Mouse (Mus musculus) myocyte (in vitro differentiated cells): ENCODE results near the gene Dph2. TPM values are rescaled to one million over a fixed set of nuclear protein-coding genes. Genes with fewer than 3 reads are reported as not detected.
A peak's percentile ranks its signal among the peaks of the same experiment; 100 is the strongest.

Experiments
- H3K27me3 ChIP-seq: one replicate; pipeline ENCODE4 v1.6.1; 2011; ENCODE audit not compliant: control insufficient read depth, insufficient read depth, insufficient read length
- H3K36me3 ChIP-seq: one replicate; pipeline ENCODE4 v1.6.1; 2011; ENCODE audit not compliant: control insufficient read depth, insufficient read depth
- H3K4me2 ChIP-seq: one replicate; pipeline ENCODE4 v1.6.1; 2011; ENCODE audit warnings: low read depth, control low read depth
- H3K4me3 ChIP-seq: one replicate; pipeline ENCODE4 v1.5.1; 2011; ENCODE audit warnings: mild to moderate bottlenecking, control low read depth, moderate library complexity
- H3K79me2 ChIP-seq: one replicate; pipeline ENCODE4 v1.6.1; 2011; ENCODE audit not compliant: control insufficient read depth, insufficient read depth
- H3ac ChIP-seq: one replicate; pipeline ENCODE4 v1.6.1; 2011; ENCODE audit not compliant: control insufficient read depth, insufficient read length
- CEBPB ChIP-seq: IDR thresholded peaks from 2 replicates; pipeline ENCODE4 v1.6.1; 2011; ENCODE audit warnings: mild to moderate bottlenecking, moderate library complexity; ENCODE audit not compliant: poor library complexity, insufficient read depth, severe bottlenecking
- E2F4 ChIP-seq: IDR thresholded peaks from one replicate; pipeline ENCODE4 v1.6.1; 2011; ENCODE audit warnings: mild to moderate bottlenecking, control low read depth, moderate library complexity; ENCODE audit not compliant: insufficient read depth
- MAX ChIP-seq: IDR thresholded peaks from one replicate; pipeline ENCODE4 v1.6.1; 2011; ENCODE audit warnings: low read depth, mild to moderate bottlenecking, control low read depth
- MYOD1 ChIP-seq, 3 experiments: IDR thresholded peaks; one replicate each; pipeline ENCODE4 v1.6.1; 2011; ENCODE audit warnings: control low read depth in 2 of 3, low read depth in 2 of 3, mild to moderate bottlenecking in 2 of 3, moderate library complexity in 1 of 3; ENCODE audit not compliant: insufficient read length in 2 of 3, control insufficient read depth in 1 of 3
- MYOG ChIP-seq, 3 experiments: IDR thresholded peaks; one replicate each; pipeline ENCODE4 v1.6.1; 2011; ENCODE audit warnings: control low read depth in 2 of 3, low read depth in 2 of 3, mild to moderate bottlenecking in 2 of 3; ENCODE audit not compliant: insufficient read length in 2 of 3, control insufficient read depth in 1 of 3, insufficient read depth in 1 of 3
- POLR2A ChIP-seq: IDR thresholded peaks from one replicate; pipeline ENCODE4 v1.6.1; 2011; ENCODE audit warnings: low read depth, mild to moderate bottlenecking, control low read depth, moderate library complexity; ENCODE audit not compliant: insufficient read length
- POLR2AphosphoS2 ChIP-seq: IDR thresholded peaks from one replicate; pipeline ENCODE4 v1.6.1; 2011; ENCODE audit warnings: low read depth, control low read depth; ENCODE audit not compliant: insufficient read length
- REST ChIP-seq: IDR thresholded peaks from one replicate; pipeline ENCODE4 v1.6.1; 2011; ENCODE audit warnings: mild to moderate bottlenecking, control low read depth, moderate library complexity; ENCODE audit not compliant: insufficient read depth, insufficient read length
- SRF ChIP-seq: IDR thresholded peaks from one replicate; pipeline ENCODE4 v1.6.1; 2011; ENCODE audit warnings: low read depth; ENCODE audit not compliant: control insufficient read depth, insufficient read length
- TCF12 ChIP-seq: IDR thresholded peaks from one replicate; pipeline ENCODE4 v1.6.1; 2011; ENCODE audit warnings: mild to moderate bottlenecking, control low read depth; ENCODE audit not compliant: poor library complexity, insufficient read depth, severe bottlenecking
- TCF3 ChIP-seq: IDR thresholded peaks from one replicate; pipeline ENCODE4 v1.6.1; 2011; ENCODE audit warnings: low read depth, control low read depth; ENCODE audit not compliant: insufficient read length
- USF1 ChIP-seq: IDR thresholded peaks from one replicate; pipeline ENCODE4 v1.6.1; 2011; ENCODE audit warnings: low read depth, mild to moderate bottlenecking, control low read depth, moderate library complexity
- polyA plus RNA-seq: library from polyadenylated mRNA; unstranded; fragments of >200 nt; fragmentation: generic; extraction: Trizol; gene quantifications from one replicate; pipeline ENCODE4 v1.2.1, GENCODE M21; 2012; ENCODE audit warnings: missing spikeins

Gene Dph2
- polyA plus RNA-seq, 1 experiment, result 8.5 TPM

- TF ChIP-seq TCF3 (peak; percentile 43), E2F4 (peak; percentile 9), POLR2AphosphoS2 (peak; percentile 96), REST (no peak), POLR2A (peak; percentile 97), SRF (peak; percentile 17), MYOG (IDR thresholded peaks at IDR 0.05; ENCODE audit: control insufficient read depth in 1 of 3, insufficient read depth in 1 of 3, insufficient read length in 2 of 3, low read depth in 2 of 3) (peak in 2 of 3 experiments; percentile 65 to 71), MAX (no peak), CEBPB (no peak), USF1 (peak; percentile 99), MYOD1 (IDR thresholded peaks at IDR 0.05; ENCODE audit: control insufficient read depth in 1 of 3, insufficient read length in 2 of 3, low read depth in 2 of 3) (peak in 2 of 3 experiments; percentile 32 to 77), TCF12 (no peak)
These were observed 4.7 kb downstream of the Dph2 start, which contains the start of gene Atp6v0b for GRCm38 (mm10) chr4:117887133-117887532. Atp6v0b (minus strand) TSS chr4:117887333.

DNA sequence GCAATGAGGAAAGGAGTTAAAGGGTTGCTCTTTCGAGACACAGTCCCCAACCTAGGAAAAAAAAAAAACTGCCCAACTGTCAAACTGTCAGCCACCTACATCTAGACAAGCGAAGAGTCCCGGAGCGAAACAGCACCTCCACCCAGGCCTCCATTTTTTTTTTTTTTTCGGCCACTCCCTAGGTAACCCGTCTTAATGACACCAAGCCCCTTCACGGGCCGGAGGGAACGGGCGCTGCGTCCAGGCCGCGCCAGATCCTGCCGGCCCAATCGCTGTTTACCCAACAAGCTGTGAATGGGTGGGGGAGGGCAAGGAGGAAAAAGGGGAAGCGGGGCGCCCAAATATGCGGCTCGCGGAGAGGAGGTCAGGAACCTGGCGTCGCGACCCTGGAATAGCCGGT is 5.2 kb downstream of the Dph2 start:
- Histone ChIP-seq H3K4me3 (peak overlapping the region; percentile 66), H3K4me2 (peak overlapping the region; percentile 85), H3K79me2 (peaks cover 24% of the 10 kb centered on the region), H3K27me3 (no peaks in the 10 kb centered on the region), H3K36me3 (peaks cover 6% of the 10 kb centered on the region), H3ac (peak overlapping the region; percentile 60)
- TF ChIP-seq CEBPB (no peak), MYOG (IDR thresholded peaks at IDR 0.05; ENCODE audit: control insufficient read depth in 1 of 3, insufficient read depth in 1 of 3, insufficient read length in 2 of 3, low read depth in 2 of 3) (no peak), MAX (no peak), E2F4 (no peak), POLR2A (no peak), REST (no peak), POLR2AphosphoS2 (no peak), MYOD1 (IDR thresholded peaks at IDR 0.05; ENCODE audit: control insufficient read depth in 1 of 3, insufficient read length in 2 of 3, low read depth in 2 of 3) (no peak), TCF12 (no peak), TCF3 (no peak)

More at GRCm38 (mm10) chr4:117887133-117887532, 4.7 kb downstream of the Dph2 start, which contains the start of gene Atp6v0b:
- peak within 1 kb of the TSS; percentile 96 for H3K4me2 ChIP-seq
- H3K27me3 ChIP-seq, result no peaks in the 10 kb centered on the region
- peak within 1 kb of the TSS; percentile 66 for H3K4me3 ChIP-seq
- peak within 1 kb of the TSS; percentile 60 for H3ac ChIP-seq
- peaks cover 24% of the 10 kb centered on the region for H3K79me2 ChIP-seq
- H3K36me3 ChIP-seq, result peaks cover 6% of the 10 kb centered on the region

GRCm38 (mm10) chr4:117885994-117886393 is 5.8 kb downstream of the Dph2 start:
- peak overlapping the region; percentile 66 for H3K4me3 ChIP-seq
- H3K4me2 ChIP-seq, result peak overlapping the region; percentile 85
- no peaks in the 10 kb centered on the region for H3K27me3 ChIP-seq
- no peak overlapping the region for H3ac ChIP-seq
- H3K79me2 ChIP-seq, result peaks cover 24% of the 10 kb centered on the region
- TF ChIP-seq POLR2A (no peak), MYOD1 (IDR thresholded peaks at IDR 0.05; ENCODE audit: control insufficient read depth in 1 of 3, insufficient read length in 2 of 3, low read depth in 2 of 3) (peak in 1 of 3 experiments; percentile 34), REST (no peak)
- peaks cover 6% of the 10 kb centered on the region for H3K36me3 ChIP-seq

DNA sequence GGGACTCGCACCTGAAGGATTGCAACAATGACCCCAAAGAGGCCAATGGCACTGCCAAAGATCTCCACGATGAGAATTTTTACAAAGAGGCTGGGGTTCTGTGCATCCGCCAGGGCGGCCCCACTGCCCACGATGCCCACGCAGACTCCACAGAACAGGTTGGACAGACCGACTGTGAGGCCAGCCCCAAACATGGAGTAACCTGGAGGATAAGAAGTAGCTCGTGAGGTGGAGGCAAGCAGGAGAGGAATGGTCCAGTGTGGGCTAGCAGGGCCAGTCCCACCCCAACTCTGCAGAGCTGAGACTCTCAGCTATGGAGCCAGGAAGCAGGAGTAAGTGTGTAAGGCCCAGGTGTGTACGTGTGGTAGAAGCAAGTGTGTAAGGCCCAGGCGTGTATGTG is 6.7 kb downstream of the Dph2 start:
- peaks cover 24% of the 10 kb centered on the region for H3K79me2 ChIP-seq
- H3K36me3 ChIP-seq, result peaks cover 6% of the 10 kb centered on the region
- TF ChIP-seq USF1 (no peak), MYOG (IDR thresholded peaks at IDR 0.05; ENCODE audit: control insufficient read depth in 1 of 3, insufficient read depth in 1 of 3, insufficient read length in 2 of 3, low read depth in 2 of 3) (no peak), MAX (no peak), TCF3 (no peak), CEBPB (no peak), SRF (no peak), TCF12 (no peak), REST (no peak), POLR2A (no peak), MYOD1 (IDR thresholded peaks at IDR 0.05; ENCODE audit: control insufficient read depth in 1 of 3, insufficient read length in 2 of 3, low read depth in 2 of 3) (no peak), E2F4 (no peak), POLR2AphosphoS2 (no peak)
- no peak overlapping the region for H3K4me2 ChIP-seq
- H3K27me3 ChIP-seq, result no peaks in the 10 kb centered on the region
- H3ac ChIP-seq, result no peak overlapping the region
- H3K4me3 ChIP-seq, result no peak overlapping the region

- peak; percentile 10 for TF ChIP-seq POLR2AphosphoS2
- TF ChIP-seq E2F4, result no peak
- Histone ChIP-seq H3K79me2 (peaks cover 24% of the 10 kb centered on the region), H3ac (no peak overlapping the region), H3K27me3 (no peaks in the 10 kb centered on the region), H3K4me3 (peak overlapping the region; percentile 30), H3K36me3 (peaks cover 6% of the 10 kb centered on the region), H3K4me2 (peak overlapping the region; percentile 99)
These were observed 7.7 kb downstream of the Dph2 start for GRCm38 (mm10) chr4:117884146-117884545.
